Mouse (Mus musculus) cortical plate, adult 2 months (tissue): ENCODE results near the gene Fstl4.

Experiments
- CTCF ChIP-seq: fragments of 200-500 bp; IDR thresholded peaks from 2 replicates; pipeline ENCODE4 v1.5.1; 2011; ENCODE audit warnings: mild to moderate bottlenecking, control low read depth, low read length; ENCODE audit not compliant: insufficient read depth; ENCODE audit errors: extremely low read depth
- POLR2A ChIP-seq: fragments of 200-500 bp; IDR thresholded peaks from 2 replicates; pipeline ENCODE4 v1.6.1; 2011; ENCODE audit warnings: mild to moderate bottlenecking, low read length, control low read depth; ENCODE audit not compliant: insufficient read depth; ENCODE audit errors: extremely low read depth

- TF ChIP-seq POLR2A (no peak), CTCF (no peak)
These were observed 233.0 kb downstream of the Fstl4 start for GRCm38 (mm10) chr11:52997421-52997820.
